Mouse (Mus musculus) neural tube, embryonic 13.5 days (tissue): ENCODE data around the gene Fyb2. TPM values are rescaled to one million over a fixed set of nuclear protein-coding genes. Genes with fewer than 3 reads are reported as not detected.

Experiments
- ATAC-seq: fragments of 200-750 bp; cut with Nextera tagmentation; 2 replicates; pipeline ENCODE4 v1.8.0; 2017; ENCODE audit warnings: low read depth, mild to moderate bottlenecking, moderate TSS enrichment, moderate library complexity
- H3K27ac ChIP-seq: fragments of 300-500 bp; sonication (generic); replicated peaks from 2 replicates; pipeline ENCODE4 v1.5.1; 2015; ENCODE audit warnings: moderate library complexity, mild to moderate bottlenecking, inconsistent platforms
- H3K27me3 ChIP-seq: fragments of 300-500 bp; sonication (generic); 2 replicates; pipeline ENCODE4 v1.6.1; 2015; ENCODE audit warnings: mild to moderate bottlenecking, inconsistent platforms
- H3K36me3 ChIP-seq: fragments of 300-500 bp; sonication (generic); 2 replicates; pipeline ENCODE4 v1.6.1; 2015; ENCODE audit warnings: mild to moderate bottlenecking, inconsistent platforms
- H3K4me1 ChIP-seq: fragments of 300-500 bp; sonication (generic); replicated peaks from 2 replicates; pipeline ENCODE4 v1.6.1; 2015; ENCODE audit warnings: inconsistent platforms
- H3K4me2 ChIP-seq: fragments of 300-500 bp; sonication (generic); 2 replicates; pipeline ENCODE4 v1.6.1; 2015; ENCODE audit warnings: inconsistent platforms, mild to moderate bottlenecking, moderate library complexity
- H3K4me3 ChIP-seq: fragments of 300-500 bp; sonication (generic); 2 replicates; pipeline ENCODE4 v1.5.1; 2015; ENCODE audit warnings: mild to moderate bottlenecking, inconsistent platforms
- H3K9ac ChIP-seq: fragments of 300-500 bp; sonication (generic); 2 replicates; pipeline ENCODE4 v1.6.1; 2015; ENCODE audit warnings: moderate library complexity, mild to moderate bottlenecking, inconsistent platforms
- H3K9me3 ChIP-seq: fragments of 300-500 bp; sonication (generic); 2 replicates; pipeline ENCODE4 v1.6.1; 2016; ENCODE audit warnings: inconsistent platforms
- WGBS: fragments of 180-500 bp; shearing (Covaris S2); methylation state at CpG from one replicate; pipeline ENCODE4 v1.1.7; 2015; 5-methylcytosine and 5-hydroxymethylcytosine counted together
- polyA plus RNA-seq: library from polyadenylated mRNA; unstranded; fragments of >200 nt; fragmentation: Nextera tagmentation; extraction: Ambion mirVana; gene quantifications from 2 replicates; pipeline ENCODE4 v1.2.1, GENCODE M21; 2015

Gene Fyb2
- polyA plus RNA-seq, 1 experiment from 2014 or later, result 0.20 TPM

DNA sequence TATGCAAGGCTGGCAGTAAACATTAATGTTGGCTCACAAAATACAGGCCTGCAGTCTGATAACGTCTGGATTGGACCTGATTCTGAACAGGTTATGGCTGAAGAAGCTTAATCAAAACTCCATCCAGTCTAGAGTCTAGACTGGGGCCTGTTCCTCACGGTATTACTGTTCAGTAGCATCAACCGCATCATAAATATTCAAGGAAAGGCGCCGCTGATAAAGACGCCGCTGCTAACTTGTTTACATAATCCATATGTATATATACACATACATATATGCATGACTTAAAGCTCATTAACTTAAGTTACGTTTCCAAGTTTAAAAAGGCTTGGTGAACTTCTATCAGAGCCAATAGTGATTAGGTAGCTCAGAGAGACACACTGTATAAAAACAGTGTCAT lies 117.8 kb downstream of the Fyb2 start:
- no peak for ATAC-seq
- WGBS, result 73% methylated on average over 8 of the region's 8 CpGs
- no peak overlapping the region for H3K9ac ChIP-seq
- no peak overlapping the region for H3K4me2 ChIP-seq
- H3K9me3 ChIP-seq, result no peaks in the 10 kb centered on the region
- no peak overlapping the region for H3K4me3 ChIP-seq
- no peaks in the 10 kb centered on the region for H3K27me3 ChIP-seq
- H3K27ac ChIP-seq, result no peak overlapping the region
- peaks cover 4% of the 10 kb centered on the region; the same call in 1 of the 2 replicates for H3K36me3 ChIP-seq
- H3K4me1 ChIP-seq, result no peaks in the 10 kb centered on the region

GRCm38 (mm10) chr4:105033153-105033552 lies 119.9 kb downstream of the Fyb2 start:
- no peak overlapping the region for H3K4me3 ChIP-seq
- no peak for ATAC-seq
- H3K4me2 ChIP-seq, result no peak overlapping the region
- no peaks in the 10 kb centered on the region for H3K27me3 ChIP-seq
- H3K4me1 ChIP-seq, result no peaks in the 10 kb centered on the region
- WGBS, result 47% methylated on average over 7 of the region's 7 CpGs
- H3K27ac ChIP-seq, result no peak overlapping the region
- no peak overlapping the region for H3K9ac ChIP-seq
- H3K9me3 ChIP-seq, result no peaks in the 10 kb centered on the region
- H3K36me3 ChIP-seq, result peaks cover 5% of the 10 kb centered on the region; the same call in 1 of the 2 replicates

GRCm38 (mm10) chr4:105034259-105034658 lies 121.0 kb downstream of the Fyb2 start:
- Histone ChIP-seq H3K27me3 (no peaks in the 10 kb centered on the region), H3K9me3 (no peaks in the 10 kb centered on the region)
- ATAC-seq, result no peak

DNA sequence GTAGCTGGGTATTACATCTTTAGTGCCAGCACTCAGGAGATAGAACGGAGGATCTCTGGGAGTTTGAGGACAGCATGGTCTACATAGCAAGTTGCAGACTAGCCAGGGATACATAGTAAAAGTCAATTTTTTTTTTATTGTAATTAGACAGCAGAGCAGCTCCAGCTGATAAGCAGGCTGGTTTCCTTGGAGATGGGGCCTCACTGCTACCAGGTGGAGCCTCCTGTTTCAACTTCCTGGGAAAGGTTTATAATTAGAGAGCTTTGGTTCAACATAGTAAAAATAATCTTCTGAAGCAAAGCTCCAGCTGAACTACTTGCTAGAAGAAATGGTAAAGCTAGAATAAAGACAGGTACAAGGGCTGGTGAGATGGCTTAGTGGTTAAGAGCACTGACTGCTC lies 136.8 kb downstream of the Fyb2 start:
- ATAC-seq, result no peak
- no peak overlapping the region for H3K27ac ChIP-seq
- WGBS, result 89% methylated on average over 1 of the region's 1 CpGs
- H3K4me2 ChIP-seq, result no peak overlapping the region
- no peak overlapping the region for H3K9ac ChIP-seq
- peaks cover 12% of the 10 kb centered on the region for H3K36me3 ChIP-seq
- H3K9me3 ChIP-seq, result no peaks in the 10 kb centered on the region
- no peaks in the 10 kb centered on the region for H3K4me1 ChIP-seq
- no peak overlapping the region for H3K4me3 ChIP-seq
- no peaks in the 10 kb centered on the region for H3K27me3 ChIP-seq

More at GRCm38 (mm10) chr4:105034259-105034658, 121.0 kb downstream of the Fyb2 start:
- no peak overlapping the region for H3K4me2 ChIP-seq
- H3K36me3 ChIP-seq, result peaks cover 6% of the 10 kb centered on the region; the same call in 1 of the 2 replicates
- no peak overlapping the region for H3K4me3 ChIP-seq
- H3K27ac ChIP-seq, result no peak overlapping the region
- H3K4me1 ChIP-seq, result no peaks in the 10 kb centered on the region
- no peak overlapping the region for H3K9ac ChIP-seq

GRCm38 (mm10) chr4:105051291-105051690 lies 138.0 kb downstream of the Fyb2 start:
- no peaks in the 10 kb centered on the region for H3K27me3 ChIP-seq
- H3K36me3 ChIP-seq, result peaks cover 12% of the 10 kb centered on the region
- H3K9me3 ChIP-seq, result no peaks in the 10 kb centered on the region
- H3K27ac ChIP-seq, result no peak overlapping the region
- WGBS, result 91% methylated on average over 5 of the region's 5 CpGs
- H3K4me1 ChIP-seq, result no peaks in the 10 kb centered on the region
- no peak overlapping the region for H3K9ac ChIP-seq
- H3K4me3 ChIP-seq, result no peak overlapping the region
- H3K4me2 ChIP-seq, result no peak overlapping the region
- no peak for ATAC-seq

Other genes starting within 250 kb of the Fyb2 start
- not detected in 2 replicates for gene C8b, start 147.1 kb upstream of the Fyb2 start, polyA plus RNA-seq
- not detected in 2 replicates for gene Gm17662, start 56.1 kb upstream of the Fyb2 start, polyA plus RNA-seq
- not detected in 2 replicates for gene C8a, start 37.1 kb upstream of the Fyb2 start, polyA plus RNA-seq
- gene Prkaa2, start 196.4 kb downstream of the Fyb2 start, polyA plus RNA-seq, result 9.2 and 9.4 TPM in 2 replicates
- gene Plpp3, start 243.9 kb downstream of the Fyb2 start, polyA plus RNA-seq, result 70.9 and 78.5 TPM in 2 replicates